Mouse (Mus musculus) small intestine, adult 2 months (tissue): ENCODE results near the gene Rps27.

Source experiments
- CTCF ChIP-seq: fragments of 200-500 bp; IDR thresholded peaks from 2 replicates; pipeline ENCODE4 v1.5.1; 2012; ENCODE audit warnings: low read depth, mild to moderate bottlenecking, control low read depth, inconsistent platforms, low read length, moderate library complexity, mixed read lengths; ENCODE audit not compliant: insufficient replicate concordance, insufficient read length; ENCODE audit errors: extremely low read depth
- POLR2A ChIP-seq: fragments of 200-500 bp; IDR thresholded peaks from 2 replicates; pipeline ENCODE4 v1.6.1; 2012; ENCODE audit warnings: low read depth, mild to moderate bottlenecking, control low read depth, inconsistent platforms, low read length, moderate library complexity

- TF ChIP-seq POLR2A (no peak), CTCF (no peak)
These were observed 1.7 kb downstream of the Rps27 start for GRCm38 (mm10) chr3:90211475-90212398.
